Mouse (Mus musculus) hindbrain, embryonic 14.5 days (tissue): ENCODE data around the gene Cdhr3. TPM values are rescaled to one million over a fixed set of nuclear protein-coding genes. Genes with fewer than 3 reads are reported as not detected.

Source experiments
- ATAC-seq: fragments of 200-750 bp; cut with Nextera tagmentation; 2 replicates; pipeline ENCODE4 v1.8.0; 2017; ENCODE audit warnings: moderate number of reproducible peaks, mild to moderate bottlenecking, moderate TSS enrichment, moderate library complexity; ENCODE audit not compliant: low FRiP score
- DNase-seq: peaks from one replicate; pipeline ENCODE4 v3.0.0-alpha.2; 2015; ENCODE audit warnings: low spot score
- H3K27ac ChIP-seq: fragments of 300-500 bp; sonication (generic); 2 replicates; pipeline ENCODE4 v1.5.1; 2014; ENCODE audit warnings: mild to moderate bottlenecking, moderate library complexity
- H3K27me3 ChIP-seq: fragments of 300-500 bp; sonication (generic); 2 replicates; pipeline ENCODE4 v1.6.1; 2014; ENCODE audit warnings: mild to moderate bottlenecking, low read length, mixed read lengths; ENCODE audit not compliant: control insufficient read depth, insufficient read depth
- H3K36me3 ChIP-seq: fragments of 300-500 bp; sonication (generic); replicated peaks from 2 replicates; pipeline ENCODE4 v1.6.1; 2014; ENCODE audit not compliant: control insufficient read depth, insufficient read depth
- H3K4me1 ChIP-seq: fragments of 300-500 bp; sonication (generic); replicated peaks from 2 replicates; pipeline ENCODE4 v1.6.1; 2014; ENCODE audit warnings: antibody characterized with exemption, low read length, mixed read lengths; ENCODE audit not compliant: control insufficient read depth, insufficient read depth
- H3K4me2 ChIP-seq: fragments of 300-500 bp; sonication (generic); replicated peaks from 2 replicates; pipeline ENCODE4 v1.6.1; 2014; ENCODE audit warnings: mild to moderate bottlenecking, moderate library complexity
- H3K4me3 ChIP-seq: fragments of 300-500 bp; sonication (generic); replicated peaks from 2 replicates; pipeline ENCODE4 v1.5.1; 2014; ENCODE audit warnings: mild to moderate bottlenecking, low read length
- H3K9ac ChIP-seq: fragments of 300-500 bp; sonication (generic); 2 replicates; pipeline ENCODE4 v1.6.1; 2014
- H3K9me3 ChIP-seq: fragments of 300-500 bp; sonication (generic); 2 replicates; pipeline ENCODE4 v1.6.1; 2016; ENCODE audit warnings: low read length; ENCODE audit not compliant: control insufficient read depth
- WGBS: fragments of 180-500 bp; shearing (Covaris S2); extraction: QIAGEN DNeasy Blood & Tissue Kit; methylation state at CpG from one replicate; pipeline ENCODE4 v1.1.7; 2014; 5-methylcytosine and 5-hydroxymethylcytosine counted together
- polyA plus RNA-seq: library from polyadenylated mRNA; unstranded; fragments of >200 nt; fragmentation: Nextera tagmentation; extraction: Ambion mirVana; gene quantifications from 2 replicates; pipeline ENCODE4 v1.2.1, GENCODE M21; 2014

The Cdhr3 gene
- polyA plus RNA-seq, 1 experiment from 2014 or later: 0.32 TPM

DNA sequence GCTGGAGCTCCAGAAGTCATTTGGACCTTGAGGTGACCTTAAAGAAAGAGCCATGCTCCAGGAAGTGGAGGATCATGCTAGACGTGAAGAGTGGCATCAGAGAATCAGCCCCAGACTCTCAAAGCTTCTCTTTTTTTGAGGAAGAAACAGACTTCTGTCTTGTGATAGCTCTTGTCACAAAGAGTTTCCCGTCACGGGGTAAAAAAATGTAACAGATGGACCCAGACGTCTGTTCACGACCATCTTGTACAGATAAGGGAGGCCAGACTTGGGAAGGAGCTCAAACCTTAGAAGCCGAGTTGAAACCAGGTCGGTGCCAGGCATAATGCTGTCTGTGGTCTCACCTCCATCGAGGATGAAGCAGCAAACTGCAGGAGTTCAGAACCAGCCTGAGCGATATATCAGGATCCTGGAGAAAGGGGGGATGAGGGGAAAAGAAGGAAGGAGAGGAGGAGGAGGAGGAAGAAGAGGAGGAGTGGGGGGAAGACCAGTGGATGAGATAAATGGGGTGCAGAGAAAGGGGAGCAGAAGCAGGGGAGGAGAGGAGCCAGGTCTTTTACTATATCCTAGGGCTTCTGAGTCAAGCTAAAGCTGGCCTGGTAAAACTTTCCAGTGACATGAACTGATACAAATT lies 33.0 kb upstream of the Cdhr3 start:
- DNase-seq (no peak), ATAC-seq (no peak)
- 86% methylated on average over 9 of the region's 9 CpGs for WGBS
- H3K9me3 ChIP-seq: no peaks in the 10 kb centered on the region
- no peak overlapping the region for H3K9ac ChIP-seq
- H3K4me3 ChIP-seq: no peak overlapping the region
- no peak overlapping the region for H3K4me2 ChIP-seq
- H3K27ac ChIP-seq: no peak overlapping the region
- H3K36me3 ChIP-seq: no peaks in the 10 kb centered on the region
- H3K4me1 ChIP-seq: peaks cover 7% of the 10 kb centered on the region; the same call in 1 of the 2 replicates
- no peaks in the 10 kb centered on the region for H3K27me3 ChIP-seq

DNA sequence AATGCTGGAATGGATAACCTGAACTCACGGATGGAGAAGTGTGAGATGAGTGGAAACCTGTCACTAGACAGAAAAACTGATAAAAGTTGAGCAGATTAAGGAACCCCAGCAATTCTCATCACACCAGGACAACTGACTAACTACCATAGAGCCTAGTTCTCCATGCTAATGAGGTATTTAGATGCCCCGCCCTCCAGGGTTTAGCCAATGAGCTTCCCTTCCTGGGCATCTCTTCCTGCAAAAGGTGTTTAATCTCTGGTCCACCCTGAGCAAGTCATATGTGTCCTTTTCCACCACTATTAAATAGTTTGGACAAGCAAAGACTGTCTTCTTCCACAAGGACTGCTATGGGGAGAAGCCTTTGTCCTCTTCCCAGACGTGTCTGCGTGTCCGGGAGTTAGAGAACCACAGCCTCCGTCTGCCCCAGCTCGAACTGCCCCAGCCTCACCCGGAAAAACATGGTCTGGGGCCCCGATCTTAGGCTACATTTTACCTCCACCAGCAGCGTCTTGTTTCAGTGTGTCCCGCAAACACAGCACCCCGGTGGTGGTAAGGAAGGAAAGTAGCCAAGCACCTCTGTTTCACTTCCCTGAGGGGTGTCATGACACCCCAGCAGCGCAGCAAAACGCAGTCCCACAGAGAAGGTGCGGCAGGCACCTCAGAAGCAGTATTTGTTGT lies 26.1 kb upstream of the Cdhr3 start:
- 38% methylated on average over 15 of the region's 15 CpGs for WGBS
- no peak for DNase-seq
- H3K9me3 ChIP-seq: no peaks in the 10 kb centered on the region
- no peaks in the 10 kb centered on the region for H3K4me1 ChIP-seq
- H3K36me3 ChIP-seq: no peaks in the 10 kb centered on the region
- H3K9ac ChIP-seq: no peak overlapping the region
- ATAC-seq: no peak
- H3K4me3 ChIP-seq: no peak overlapping the region
- H3K27ac ChIP-seq: no peak overlapping the region
- no peaks in the 10 kb centered on the region for H3K27me3 ChIP-seq
- H3K4me2 ChIP-seq: no peak overlapping the region

DNA sequence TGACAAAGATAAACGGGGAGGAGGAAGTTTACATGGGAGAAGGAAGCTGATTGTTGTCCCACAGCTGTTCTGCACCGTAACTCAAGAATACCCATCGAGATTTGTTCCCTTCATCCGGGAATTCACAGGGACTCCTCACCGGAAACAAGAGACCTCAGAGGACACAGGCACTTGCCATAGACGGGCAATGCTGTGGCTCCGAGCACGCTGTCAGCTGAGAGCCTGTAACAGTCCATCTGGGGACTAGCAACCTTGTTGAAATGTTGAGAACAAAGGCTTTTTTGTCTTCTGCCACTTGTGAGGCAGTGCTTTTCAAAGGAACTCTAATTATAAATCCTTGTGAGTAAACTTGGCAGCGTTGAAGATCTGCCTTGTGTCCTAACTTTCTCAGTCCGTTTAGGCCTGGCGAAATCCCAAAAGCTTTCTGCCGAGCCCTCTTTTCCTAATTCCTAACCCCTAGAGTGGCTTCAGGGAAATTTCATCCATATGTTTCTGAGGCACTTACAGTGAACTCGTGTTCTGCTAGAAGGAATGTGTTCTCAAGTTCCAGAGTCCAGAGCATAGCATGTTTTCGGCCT lies 18.3 kb upstream of the Cdhr3 start:
- H3K4me1 ChIP-seq: peaks cover 18% of the 10 kb centered on the region
- H3K4me2 ChIP-seq: no peak overlapping the region; the same call in 1 of the 2 replicates
- 27% methylated on average over 14 of the region's 14 CpGs for WGBS
- DNase-seq: peak; percentile 63
- no peaks in the 10 kb centered on the region for H3K36me3 ChIP-seq
- no peaks in the 10 kb centered on the region for H3K27me3 ChIP-seq
- H3K4me3 ChIP-seq: no peak overlapping the region
- ATAC-seq: peak; percentile 63
- H3K27ac ChIP-seq: peak overlapping the region; percentile 69
- H3K9ac ChIP-seq: no peak overlapping the region
- H3K9me3 ChIP-seq: no peaks in the 10 kb centered on the region

DNA sequence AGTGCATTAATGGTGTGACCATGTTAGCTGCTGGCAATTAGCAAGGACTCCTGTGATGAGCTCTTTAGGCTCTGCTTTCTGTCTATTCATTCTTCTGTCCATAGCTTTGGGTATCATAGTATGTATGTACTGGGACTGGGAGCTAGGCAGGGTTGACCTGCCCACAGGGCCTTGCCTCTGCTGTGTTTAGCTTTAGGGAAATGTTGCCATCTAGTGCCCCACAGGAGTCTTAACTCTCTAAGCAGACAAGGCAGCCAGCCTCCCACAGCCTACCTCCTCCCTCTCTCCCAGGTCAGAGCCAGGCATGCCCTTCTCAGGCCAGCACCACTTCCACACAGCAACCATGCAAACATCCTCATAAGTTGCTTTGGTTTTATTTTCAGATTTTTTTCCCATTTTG lies 16.9 kb upstream of the Cdhr3 start:
- no peak overlapping the region for H3K9ac ChIP-seq
- no peak overlapping the region for H3K4me2 ChIP-seq
- peaks cover 18% of the 10 kb centered on the region for H3K4me1 ChIP-seq
- H3K9me3 ChIP-seq: no peaks in the 10 kb centered on the region
- no peak overlapping the region for H3K4me3 ChIP-seq
- H3K27ac ChIP-seq: no peak overlapping the region
- DNase-seq (no peak), ATAC-seq (peak; percentile 53)
- H3K36me3 ChIP-seq: no peaks in the 10 kb centered on the region
- H3K27me3 ChIP-seq: no peaks in the 10 kb centered on the region

DNA sequence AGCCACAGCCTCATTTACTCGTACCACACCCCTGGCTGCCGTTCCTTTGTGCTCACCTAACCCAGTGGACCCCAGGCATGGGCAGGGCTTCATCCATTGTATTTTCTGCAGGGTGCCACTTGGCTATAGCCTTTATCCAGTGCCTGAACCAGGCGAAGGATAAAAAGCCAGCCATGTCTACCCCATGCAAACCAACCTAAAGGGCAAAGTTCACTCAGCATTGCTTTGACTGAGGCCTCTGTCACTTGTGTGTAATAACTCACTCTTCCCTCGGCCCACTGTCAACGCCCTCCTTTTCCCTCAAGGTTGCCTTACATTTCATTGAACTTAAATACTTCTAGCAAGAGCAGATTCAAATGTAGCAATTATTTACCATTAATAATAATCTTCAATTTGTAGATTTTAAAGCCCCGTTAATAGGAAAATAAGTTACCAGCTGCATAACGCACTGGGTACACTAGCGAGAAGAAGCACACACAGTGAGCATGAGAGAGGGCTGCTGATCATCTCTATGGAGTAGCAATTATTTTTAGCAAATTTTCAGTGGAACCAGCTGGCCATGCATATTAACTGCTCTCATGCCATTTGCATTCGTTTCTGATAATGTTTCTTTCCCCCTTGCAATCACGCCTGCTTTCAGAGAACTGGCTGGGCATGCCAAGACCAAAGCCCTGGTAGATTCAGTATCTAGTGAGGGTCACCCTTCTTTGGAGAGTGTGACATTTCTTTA lies 13.9 kb upstream of the Cdhr3 start:
- Histone ChIP-seq H3K27ac (no peak overlapping the region), H3K4me3 (no peak overlapping the region), H3K9me3 (no peaks in the 10 kb centered on the region), H3K36me3 (no peaks in the 10 kb centered on the region), H3K9ac (no peak overlapping the region), H3K27me3 (no peaks in the 10 kb centered on the region), H3K4me1 (peaks cover 32% of the 10 kb centered on the region), H3K4me2 (no peak overlapping the region)
- ATAC-seq (no peak), DNase-seq (no peak)
- 55% methylated on average over 10 of the region's 10 CpGs for whole genome bisulfite sequencing

DNA sequence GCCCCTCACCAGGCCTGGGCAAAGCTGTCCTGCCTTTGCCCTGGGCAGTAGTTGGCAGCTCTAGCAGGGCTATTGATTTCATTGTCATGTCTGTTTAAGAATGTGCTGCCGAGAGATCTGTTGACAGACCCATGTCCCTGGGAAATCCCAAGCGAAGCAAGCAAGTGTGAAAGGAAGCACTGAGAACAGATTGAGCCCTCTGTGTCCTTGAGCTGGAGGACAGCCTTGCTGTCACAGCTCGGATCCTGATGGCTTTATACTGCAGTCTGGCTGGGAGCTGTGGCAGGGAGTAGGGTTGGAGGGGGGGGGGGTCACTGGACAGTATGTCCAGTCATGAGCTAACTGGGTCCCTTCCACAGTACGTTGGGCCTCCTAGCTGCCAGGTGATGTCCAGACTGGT lies 13.0 kb upstream of the Cdhr3 start:
- DNase-seq (no peak), ATAC-seq (0 out of 2 replicates have a peak, but pooled peaks have one; percentile 32)
- Histone ChIP-seq H3K27ac (no peak overlapping the region), H3K4me3 (no peak overlapping the region), H3K27me3 (no peaks in the 10 kb centered on the region), H3K9me3 (no peaks in the 10 kb centered on the region), H3K9ac (0 out of 2 replicates have a peak overlapping the region, but pooled peaks have one; percentile 5), H3K4me2 (no peak overlapping the region), H3K36me3 (no peaks in the 10 kb centered on the region), H3K4me1 (peaks cover 31% of the 10 kb centered on the region)
- 55% methylated on average over 4 of the region's 4 CpGs for WGBS

DNA sequence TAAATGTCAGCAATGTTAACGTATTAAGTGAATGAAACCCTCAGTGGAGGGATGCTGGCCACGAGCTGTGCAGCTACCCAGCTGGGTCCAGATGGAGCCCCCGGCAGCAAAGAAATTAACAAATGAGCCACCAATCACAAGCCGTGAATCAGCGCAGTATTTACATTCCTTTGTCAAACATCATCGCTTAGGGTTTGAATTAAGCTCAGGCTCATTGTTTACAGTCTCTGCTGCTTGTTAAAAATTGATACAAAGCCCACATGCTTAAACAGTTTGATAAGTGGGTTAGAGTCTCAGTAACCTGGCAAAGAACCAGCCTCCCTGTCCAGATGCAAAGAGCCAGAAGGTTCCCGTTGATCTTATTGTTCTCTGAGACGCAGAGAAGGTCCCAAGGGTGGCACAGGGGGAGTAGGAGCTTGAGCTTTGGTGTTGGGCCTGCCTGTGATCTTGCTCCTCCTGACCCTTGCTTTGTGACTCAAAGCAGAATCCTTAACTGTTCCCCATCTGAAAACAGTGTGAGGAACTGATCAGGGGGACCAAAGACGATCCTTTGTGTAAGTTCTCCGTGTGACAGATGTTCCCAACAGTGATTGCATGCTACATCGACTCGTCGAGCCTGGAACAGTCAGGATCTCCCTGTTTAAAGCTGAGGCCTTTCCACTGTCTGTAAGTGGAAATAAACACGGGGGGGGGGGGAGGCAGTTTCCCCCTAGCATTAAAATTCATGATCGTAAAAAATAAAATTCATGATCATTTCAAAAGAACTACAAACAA lies 9.9 kb upstream of the Cdhr3 start:
- H3K9me3 ChIP-seq: no peaks in the 10 kb centered on the region
- 0 out of 2 replicates have a peak overlapping the region, but pooled peaks have one; percentile 6 for H3K4me2 ChIP-seq
- no peak overlapping the region for H3K4me3 ChIP-seq
- H3K27me3 ChIP-seq: no peaks in the 10 kb centered on the region
- H3K36me3 ChIP-seq: no peaks in the 10 kb centered on the region
- no peak overlapping the region for H3K9ac ChIP-seq
- ATAC-seq: peak; percentile 64
- peaks cover 22% of the 10 kb centered on the region for H3K4me1 ChIP-seq
- 22% methylated on average over 15 of the region's 15 CpGs for WGBS
- peak overlapping the region; percentile 76 for H3K27ac ChIP-seq
- DNase-seq: no peak

DNA sequence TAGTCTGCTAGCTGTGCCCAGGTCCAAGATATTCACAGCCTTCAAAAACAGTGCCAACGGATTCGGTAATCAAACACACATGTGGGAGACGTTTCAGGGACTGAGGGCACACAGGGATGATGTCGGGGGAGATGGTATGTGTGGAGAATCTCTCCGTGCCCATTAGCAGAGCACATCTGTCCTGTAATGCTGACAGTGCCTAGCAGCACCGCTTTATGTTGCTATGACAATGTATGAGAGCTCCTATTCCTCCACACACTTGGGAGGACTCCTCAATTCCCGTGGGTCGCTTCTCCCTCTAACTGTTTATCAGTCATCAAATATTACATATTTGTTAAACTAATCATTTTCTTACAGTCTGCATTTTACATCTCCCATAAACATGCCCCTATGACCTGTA lies 9.0 kb upstream of the Cdhr3 start:
- no peaks in the 10 kb centered on the region for H3K36me3 ChIP-seq
- no peak for ATAC-seq
- H3K4me3 ChIP-seq: no peak overlapping the region
- peaks cover 19% of the 10 kb centered on the region for H3K4me1 ChIP-seq
- H3K9me3 ChIP-seq: no peaks in the 10 kb centered on the region
- H3K27me3 ChIP-seq: no peaks in the 10 kb centered on the region
- 0 out of 2 replicates have a peak overlapping the region, but pooled peaks have one; percentile 76 for H3K27ac ChIP-seq
- H3K4me2 ChIP-seq: no peak overlapping the region
- 50% methylated on average over 8 of the region's 8 CpGs for WGBS
- no peak overlapping the region for H3K9ac ChIP-seq
- no peak for DNase-seq
